In the genomic region with DNA sequence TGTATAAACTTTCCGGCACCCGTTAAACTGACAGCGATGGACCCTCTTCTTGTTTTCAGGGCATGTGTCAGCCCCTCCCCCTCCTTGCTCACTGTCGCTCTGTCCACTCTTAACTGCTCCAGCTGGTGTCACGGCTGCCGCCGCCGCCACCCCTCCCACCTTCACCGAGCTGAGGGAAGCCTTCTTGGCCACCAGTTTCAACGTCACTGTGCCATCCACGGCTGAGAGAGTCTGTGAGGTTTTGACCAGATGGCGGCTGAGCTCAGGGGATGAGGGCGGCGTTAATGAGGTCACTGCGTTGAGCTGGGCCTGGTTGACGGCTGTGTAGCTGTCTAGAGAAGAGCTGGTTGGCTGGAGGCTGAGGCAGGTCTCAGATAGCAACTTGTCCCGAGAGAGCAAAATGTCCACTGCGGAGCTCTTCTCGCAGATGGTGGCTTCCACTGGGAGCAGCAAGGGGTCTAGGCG, we compare ENCODE assay signal across 8 mouse cellular contexts. TPM values are rescaled to one million over a fixed set of nuclear protein-coding genes. Genes with fewer than 3 reads are reported as not detected.
DNase-seq lines count a peak whose midpoint lies in the region; TF ChIP-seq lines count a peak whose summit lies in the region.

No protein-coding gene starts in this region.

- H3K79me2 ChIP-seq in liver, adult 2 months (ENCODE audit: control insufficient read depth, insufficient read depth, low read length): peaks cover 4% of the 10 kb centered on the region

- no peak overlapping the region for H3K27ac ChIP-seq in liver, adult 2 months (replicated peaks; ENCODE audit: insufficient read depth, low read depth, low read length)

- 0 out of 2 replicates have a peak, but pooled peaks cover 1% of the 10 kb centered on the region for H3K4me1 ChIP-seq in liver, adult 2 months (ENCODE audit: control insufficient read depth, insufficient read depth, low read length)

- TF ChIP-seq CTCF in liver, adult 2 months (IDR thresholded peaks at IDR 0.05; ENCODE audit: low read depth, low read length): no peak

- peaks cover 11% of the 10 kb centered on the region; the same call in 1 of the 2 replicates for H3K36me3 ChIP-seq in liver, adult 2 months (ENCODE audit: control insufficient read depth, insufficient read depth, low read length)

- no peaks in the 10 kb centered on the region for H3K27me3 ChIP-seq in liver, adult 2 months (ENCODE audit: control insufficient read depth, insufficient read depth, low read length)

- intact Hi-C loops in left cerebral cortex, postnatal 4 days (cut with DNase I): no loop called here
- intact Hi-C loops in left cerebral cortex, postnatal 25 days (cut with DNase I): no loop called here

- peak; percentile 86 for DNase-seq in left cerebral cortex, postnatal 4 days
- DNase-seq in left cerebral cortex, postnatal 25 days (ENCODE audit: low spot score in 2 of 2): no peak
- peak; percentile 98 for DNase-seq in brain, adult 2 months (ENCODE audit: low read depth, low spot score)
- peak; percentile 40 to 68 for DNase-seq in heart, adult 9 months (ENCODE audit: low spot score in 2 of 2)
- no peak for DNase-seq in liver, adult 2 months (ENCODE audit: extremely low read depth, low read depth, low spot score)
- peak; percentile 27 to 67 for DNase-seq in spleen, postnatal 4 days (ENCODE audit: low spot score in 2 of 2)
- no peak for DNase-seq in ovary, postnatal 14 days (ENCODE audit: low spot score)
- no peak for DNase-seq in adrenal gland, adult 8-10 months

- TF ChIP-seq POLR2A in liver, adult 2 months (IDR thresholded peaks at IDR 0.05; ENCODE audit: extremely low read depth, insufficient read depth, low read length): no peak

- no peak overlapping the region for H3K9ac ChIP-seq in liver, adult 2 months (ENCODE audit: low read depth, low read length)

- 81% methylated on average over 20 of the region's 20 CpGs for WGBS in liver, adult 2 months

- H3K4me3 ChIP-seq in liver, adult 2 months (ENCODE audit: insufficient read depth, low read depth, low read length): peak overlapping the region; percentile 9; the same call in 1 of the 2 replicates

RNA-seq across cellular contexts. Expression of gene Klf7, which starts 43.3 kb away (rescaled TPM):
- 100 to 1,000 TPM; 153 to 161 TPM for total RNA-seq in left cerebral cortex, postnatal 4 days (2021)
- 10 to 100 TPM; 40.9 to 44.0 TPM for total RNA-seq in left cerebral cortex, postnatal 25 days (2021)
- total RNA-seq in liver, adult 2 months (2014; rRNA removed): 4.0 and 4.4 TPM in 2 replicates
- 2.0 and 2.2 TPM in 2 replicates for polyA plus RNA-seq in liver, adult 2 months (2012; rRNA removed)
- total RNA-seq in adrenal gland, adult 8-10 months (2022): 10 to 100 TPM; 15.1 to 32.1 (median 27.0) TPM

Comparison
In these comparisons a context has a peak if more than half of its experiments do, and no peak if none do; other contexts are left out.
1. DNase-seq: peak in left cerebral cortex, postnatal 4 days (single experiment), brain, adult 2 months (single experiment), heart, adult 9 months (2 of 2) and spleen, postnatal 4 days (2 of 2); none in left cerebral cortex, postnatal 25 days (0 of 2), liver, adult 2 months (single experiment), ovary, postnatal 14 days (single experiment) and adrenal gland, adult 8-10 months (single experiment).